Mouse (Mus musculus) G1E-ER4 (cell line): ENCODE data around the gene Cbr3. TPM values are rescaled to one million over a fixed set of nuclear protein-coding genes. Genes with fewer than 3 reads are reported as not detected.

ENCODE experiments used
- GATA1 ChIP-seq: IDR thresholded peaks from one replicate; pipeline ENCODE4 v1.8.0; 2012; ENCODE audit warnings: low read length, inconsistent platforms
- polyA plus RNA-seq: library from polyadenylated mRNA; stranded (reverse); fragments of >175 nt; gene quantifications from 2 replicates; pipeline ENCODE4 v1.2.3, GENCODE M21; 2012

Cbr3 gene
- polyA plus RNA-seq, 1 experiment, result not detected

DNA sequence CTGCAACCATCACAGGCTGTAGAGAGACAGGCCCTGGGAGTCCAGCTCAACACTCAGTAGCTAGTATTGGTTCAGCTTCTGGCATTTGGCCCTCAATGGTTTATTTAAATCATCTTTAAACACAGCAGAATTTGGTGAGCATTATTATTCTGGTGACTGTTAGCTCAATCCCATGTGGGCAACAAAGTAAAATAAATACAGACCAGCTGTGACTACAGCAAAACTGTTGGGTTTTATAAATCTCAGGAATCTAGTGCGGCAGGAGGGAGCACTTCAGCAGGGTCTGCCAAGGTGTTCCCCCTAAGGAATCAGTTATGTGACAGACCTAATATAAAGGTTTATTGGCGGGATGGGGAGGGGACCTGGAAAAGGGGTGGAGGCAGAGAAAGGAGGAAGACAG, 9.7 kb downstream of the Cbr3 start:
- no peak for TF ChIP-seq GATA1

DNA sequence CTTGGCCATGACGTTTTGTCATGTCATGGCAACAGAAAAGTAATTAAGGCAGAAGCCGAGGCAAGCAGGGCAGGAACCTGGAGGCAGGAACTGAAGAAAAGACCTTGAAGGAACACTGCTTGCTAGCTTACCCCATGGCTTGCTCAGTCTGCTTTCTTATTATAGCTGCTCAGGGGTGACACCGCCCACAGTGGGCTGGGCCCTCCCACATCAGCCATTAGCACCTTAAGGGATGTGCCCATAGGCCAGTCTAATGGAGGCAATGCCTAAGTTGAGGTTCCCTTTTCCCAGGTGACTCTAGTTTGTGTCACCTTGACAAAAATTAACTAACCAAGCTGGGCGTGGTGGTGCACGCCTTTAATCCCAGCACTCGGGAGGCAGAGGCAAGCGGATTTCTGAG, 24.1 kb downstream of the Cbr3 start:
- TF ChIP-seq GATA1, result no peak

DNA sequence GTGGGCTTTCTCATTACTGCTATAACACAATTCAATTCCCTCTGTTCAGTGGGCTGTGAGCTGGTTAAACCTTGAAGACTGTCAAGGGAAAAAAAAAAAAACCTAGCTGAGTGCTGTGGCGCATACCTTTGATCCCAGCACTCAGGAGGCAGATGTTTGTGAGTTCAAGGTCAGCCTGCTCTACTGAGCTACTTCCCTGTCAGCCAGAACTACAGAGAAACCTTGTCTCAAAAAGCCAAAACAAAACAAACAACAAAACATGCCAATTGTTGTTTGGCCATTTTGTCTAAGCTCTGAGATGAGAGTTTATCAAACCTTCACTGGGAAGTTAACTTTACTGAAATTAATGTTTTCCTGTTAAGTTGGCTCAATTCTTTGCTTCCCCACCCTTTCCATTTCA, 26.2 kb downstream of the Cbr3 start:
- TF ChIP-seq GATA1, result no peak

DNA sequence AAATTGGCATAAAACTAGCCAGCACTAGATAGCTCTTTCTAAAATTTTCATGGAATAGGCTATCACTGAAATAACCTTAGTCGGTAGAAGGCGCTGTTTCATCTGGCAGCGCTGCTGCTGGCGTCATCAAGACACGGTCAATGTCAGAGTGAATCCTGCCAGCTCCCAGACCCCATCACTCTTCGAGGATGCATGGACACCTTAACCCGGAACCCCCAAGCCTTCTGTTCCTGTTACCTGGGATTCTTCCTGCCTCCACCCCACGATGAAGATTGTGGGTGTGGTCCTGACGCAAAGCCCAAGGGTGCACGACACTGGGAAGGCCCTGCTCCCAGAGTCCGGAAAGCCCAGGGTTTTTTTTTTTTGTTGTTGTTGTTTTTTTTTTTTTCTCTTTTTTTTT, 27.9 kb downstream of the Cbr3 start:
- TF ChIP-seq GATA1, result no peak

DNA sequence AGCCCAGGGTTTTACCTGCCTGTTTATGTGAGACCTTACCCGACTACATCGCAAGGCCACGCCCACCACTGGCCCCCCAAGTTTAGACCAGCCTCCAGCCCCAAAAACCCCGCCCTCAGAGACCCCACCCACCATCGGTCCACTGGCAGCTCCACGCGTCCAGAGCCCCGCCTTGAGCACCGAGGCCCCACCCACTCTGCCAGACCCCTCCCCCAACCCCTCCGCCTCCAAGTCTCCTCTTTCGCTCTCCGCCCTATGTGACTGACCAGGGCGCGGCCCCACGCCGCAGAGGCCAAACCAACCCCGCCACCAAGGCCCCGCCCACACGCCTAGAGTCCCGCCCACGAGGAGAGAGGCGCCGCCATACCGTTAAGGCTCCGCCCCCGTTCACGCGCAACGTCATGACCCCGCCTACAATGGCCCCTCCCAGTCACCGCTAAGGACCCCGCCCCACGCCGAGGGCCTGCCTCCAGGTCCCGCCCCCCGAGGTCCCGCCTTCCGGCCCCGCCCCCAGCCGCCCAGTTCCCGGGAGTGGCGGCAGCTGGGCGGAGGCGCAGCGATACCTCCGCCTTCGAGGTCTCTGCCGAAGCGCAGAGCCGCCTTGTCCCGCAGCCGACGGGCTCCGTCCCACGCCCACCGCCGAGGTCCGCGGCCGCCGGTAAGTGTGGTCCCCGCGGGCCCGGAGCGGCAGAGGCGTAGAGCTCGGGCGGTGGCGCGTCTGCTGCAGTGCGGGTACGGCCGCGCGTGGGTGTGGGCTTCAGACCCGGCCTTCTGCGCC, 28.6 kb downstream of the Cbr3 start, which contains the start of gene Dop1b:
Dop1b (plus strand) TSS at position 494 of the 778 bp plus-strand sequence.
- TF ChIP-seq GATA1, result no peak

DNA sequence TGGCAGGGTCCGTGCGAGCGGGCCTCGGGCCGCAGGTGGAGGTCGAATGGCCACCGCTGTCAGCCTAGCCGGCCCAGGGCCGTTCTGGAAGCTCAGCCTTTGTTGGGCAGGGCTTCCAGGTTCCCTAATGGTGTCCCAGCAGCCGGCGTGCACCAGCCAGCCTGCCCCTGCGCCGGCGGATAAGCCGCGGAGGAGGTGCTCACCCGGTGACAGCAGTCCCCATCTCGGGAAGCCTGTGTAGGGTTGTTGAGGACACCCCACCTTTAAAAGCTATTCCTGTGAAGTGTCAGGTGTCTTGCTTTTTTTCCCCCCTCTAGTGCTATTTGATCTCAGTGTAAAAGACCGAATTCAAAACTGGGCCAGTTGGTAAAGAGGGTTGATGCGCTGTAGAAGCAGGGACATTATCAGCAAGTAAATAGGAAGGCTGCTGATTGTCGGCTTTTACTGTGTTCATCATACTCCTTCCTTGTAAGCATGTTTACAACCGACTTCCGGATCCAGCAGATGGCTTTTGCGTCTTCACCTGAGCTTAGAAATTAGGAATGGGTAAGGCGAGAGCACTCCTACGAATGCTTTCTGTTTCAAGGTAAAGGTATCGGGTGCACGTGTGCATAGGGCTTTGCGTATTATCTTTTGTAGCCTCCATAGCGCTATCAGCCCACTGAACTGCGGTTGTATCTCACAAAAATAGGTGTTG, 29.3 kb downstream of the Cbr3 start:
- TF ChIP-seq GATA1, result no peak

DNA sequence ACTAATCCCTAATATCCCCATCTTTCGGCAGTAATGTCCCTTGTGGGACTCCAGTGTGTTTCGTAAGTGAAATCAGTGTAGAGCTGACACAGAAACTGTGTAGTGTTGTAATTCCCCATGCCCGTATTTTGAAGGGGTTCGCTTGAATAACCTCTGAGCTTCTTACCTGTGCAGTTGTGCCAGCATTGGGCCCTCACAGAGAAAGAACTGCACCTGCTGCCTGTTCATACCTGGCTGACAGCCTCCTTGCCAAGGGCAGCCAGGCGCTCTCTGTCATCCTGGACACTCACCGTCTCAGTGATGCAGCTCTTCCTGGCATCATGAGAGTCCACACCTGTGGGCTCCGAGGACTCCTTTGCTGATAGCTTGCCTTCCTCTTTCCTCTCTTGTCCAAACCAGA, 30.0 kb downstream of the Cbr3 start:
- no peak for TF ChIP-seq GATA1

DNA sequence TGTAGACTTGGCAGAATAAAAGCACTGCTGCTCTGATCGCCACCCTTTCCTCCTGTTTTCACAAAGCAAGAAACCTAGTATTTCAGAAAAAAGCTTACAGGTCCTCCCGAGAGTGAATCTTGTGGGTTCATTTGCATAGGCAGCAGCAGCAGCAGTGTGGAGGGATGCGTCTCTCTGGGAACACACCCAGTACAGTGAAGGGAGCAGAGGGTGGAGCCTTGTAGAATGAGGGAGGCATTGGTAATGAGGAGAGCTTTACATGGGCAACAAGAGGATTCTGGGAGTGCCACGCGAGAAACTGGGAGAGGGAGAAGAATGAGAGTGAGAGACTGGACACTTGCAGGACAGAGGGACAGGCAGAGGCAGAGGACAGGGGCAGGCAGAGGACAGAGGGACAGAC, 31.4 kb downstream of the Cbr3 start:
- no peak for TF ChIP-seq GATA1

DNA sequence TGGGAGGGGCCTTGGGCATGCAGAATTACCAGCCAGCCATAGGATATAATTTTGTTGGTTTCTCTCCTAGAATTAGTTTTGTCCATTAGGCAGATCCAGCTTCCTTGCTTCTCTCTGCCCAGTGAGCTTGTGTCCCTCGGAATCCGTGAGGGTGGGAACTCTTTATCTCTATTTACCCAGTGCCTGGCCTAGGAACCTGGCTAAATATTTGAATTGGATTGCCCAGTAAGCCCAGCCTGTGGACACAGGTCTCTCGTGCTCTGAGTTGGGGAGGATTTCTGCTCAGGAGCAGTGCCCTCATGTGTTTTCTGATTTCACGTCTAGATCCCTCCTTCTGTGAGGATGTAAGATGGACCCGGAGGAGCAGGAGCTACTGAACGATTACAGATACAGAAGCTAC, 32.8 kb downstream of the Cbr3 start:
- TF ChIP-seq GATA1, result no peak

DNA sequence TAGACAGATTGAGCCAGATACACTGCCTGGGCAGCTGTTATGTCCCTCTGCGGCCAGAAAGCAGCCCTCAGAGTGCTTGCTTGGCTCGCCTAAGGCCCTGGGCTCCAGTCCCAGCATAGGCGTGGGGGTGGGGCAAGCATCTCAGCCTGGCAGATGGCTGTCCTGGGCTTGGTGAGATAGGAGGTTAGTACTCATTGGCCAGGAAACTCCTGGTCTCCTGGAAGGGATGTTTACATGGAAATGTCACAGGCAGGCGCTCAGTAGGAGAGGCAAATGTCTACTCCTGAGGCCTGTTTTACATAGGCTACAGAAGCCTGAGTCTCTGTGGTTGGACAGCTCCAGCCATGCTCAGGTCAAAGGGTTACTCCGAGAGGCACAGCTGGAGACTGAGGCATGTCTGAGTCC, 34.3 kb downstream of the Cbr3 start:
- TF ChIP-seq GATA1, result no peak

DNA sequence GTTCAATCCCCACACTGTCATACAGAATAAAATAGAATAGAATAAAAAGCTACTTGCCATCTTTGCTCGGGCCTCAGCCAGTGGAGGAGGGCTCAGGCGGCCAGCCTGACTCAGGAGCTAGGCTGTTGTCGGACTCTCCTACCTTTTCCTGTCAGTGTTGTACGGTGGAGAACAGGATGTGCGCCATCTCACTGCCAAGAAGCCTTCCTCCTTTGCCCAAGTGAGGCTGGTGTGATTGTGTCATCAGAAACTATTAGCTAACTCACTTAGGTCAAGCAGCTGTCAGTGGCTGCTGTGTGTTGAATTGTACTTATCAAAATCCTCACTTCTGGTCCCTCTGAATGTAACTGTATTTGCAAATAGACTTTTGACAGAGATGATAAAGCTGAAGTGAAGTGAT, 38.8 kb downstream of the Cbr3 start:
- no peak for TF ChIP-seq GATA1

DNA sequence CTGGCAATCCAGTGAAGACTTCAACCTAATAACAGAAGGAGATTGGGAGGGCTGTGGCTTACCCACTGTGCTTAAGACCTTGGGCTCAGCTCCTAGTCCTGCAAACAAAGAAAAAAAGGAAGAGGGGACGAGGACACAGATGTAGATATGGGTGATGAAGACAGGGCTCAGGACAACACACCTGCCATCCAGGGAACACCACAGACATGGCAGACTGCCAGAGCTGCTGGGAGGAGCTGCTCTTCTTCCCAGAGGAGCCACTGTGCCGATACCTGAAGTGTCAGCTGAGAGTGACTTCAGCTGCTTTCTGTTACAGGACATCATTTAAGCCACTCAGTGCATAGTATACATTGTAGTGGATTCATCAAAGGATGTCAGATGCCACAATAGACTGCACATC, 39.5 kb downstream of the Cbr3 start:
- TF ChIP-seq GATA1, result no peak

DNA sequence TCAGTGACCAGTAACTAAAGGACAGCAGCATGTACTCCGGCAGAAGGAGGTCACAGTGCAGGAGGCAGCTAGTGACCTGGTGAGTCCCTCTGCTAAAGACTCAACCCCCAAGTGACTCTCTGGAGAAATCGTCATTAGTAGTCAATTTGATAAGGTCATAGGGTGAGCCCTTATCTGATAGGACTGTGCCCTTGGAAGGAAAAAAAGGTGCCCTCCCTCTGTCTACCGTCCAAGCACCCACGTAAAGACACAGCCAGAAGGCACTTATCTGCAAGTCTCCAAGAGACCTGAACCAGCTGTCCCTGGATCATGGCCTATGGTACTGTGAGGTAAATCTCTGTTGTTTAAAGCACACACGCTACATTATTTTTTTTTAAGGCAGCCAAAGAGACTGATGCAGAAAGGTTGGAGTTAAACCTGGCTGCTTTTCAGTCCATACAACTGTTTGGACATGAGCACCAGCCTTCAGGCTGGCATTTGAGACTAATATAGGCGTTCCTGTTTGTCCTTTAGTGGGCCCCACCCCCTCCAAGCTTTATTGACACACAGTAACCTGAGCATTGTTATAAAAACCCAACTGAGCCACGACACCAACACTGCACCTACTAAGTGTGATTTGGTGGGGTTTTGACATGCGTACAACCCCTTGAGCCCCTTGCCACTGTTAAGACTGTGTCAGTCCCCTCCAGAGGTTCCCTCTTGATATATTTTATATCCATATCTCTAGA, 42.6 kb downstream of the Cbr3 start:
- no peak for TF ChIP-seq GATA1

DNA sequence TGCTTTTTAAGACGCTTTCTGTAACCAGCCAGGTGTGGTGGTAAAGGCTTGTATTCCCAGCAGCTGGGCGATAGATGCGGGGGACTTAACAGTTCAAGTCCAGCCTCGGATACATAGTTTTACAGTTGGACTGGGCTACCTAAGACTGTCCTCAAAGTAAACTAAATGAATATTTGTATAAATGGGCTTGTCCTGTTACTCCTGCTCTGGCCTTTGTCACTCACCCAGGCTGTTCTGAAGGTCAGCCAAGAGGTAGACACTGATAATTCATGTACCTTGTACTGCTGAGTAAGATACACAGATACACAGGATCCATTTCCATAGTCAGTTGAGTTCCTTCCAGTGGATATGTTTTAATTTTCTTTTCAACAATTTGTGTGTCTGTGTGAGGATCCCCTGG, 43.2 kb downstream of the Cbr3 start:
- TF ChIP-seq GATA1, result no peak

DNA sequence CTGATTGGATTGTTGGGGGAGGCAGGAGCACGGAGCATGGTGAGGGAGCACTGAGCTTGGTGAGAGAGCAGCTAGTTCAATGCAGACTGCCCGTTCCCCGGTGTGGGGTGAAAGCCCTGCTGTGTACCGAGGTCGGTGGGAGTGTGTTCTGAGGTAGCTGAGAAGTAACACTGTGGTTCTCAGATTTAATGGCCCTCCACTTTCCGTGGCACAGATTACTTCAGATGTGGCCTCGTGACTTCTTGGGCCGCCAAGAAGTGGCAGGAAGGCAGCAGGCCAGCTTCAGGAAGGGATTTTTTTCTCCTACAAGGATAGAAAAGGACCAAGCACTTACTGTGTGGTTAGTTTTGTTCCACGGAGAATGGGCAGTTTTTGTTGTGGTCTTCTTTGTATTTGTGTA, 45.7 kb downstream of the Cbr3 start:
- no peak for TF ChIP-seq GATA1
